Mouse (Mus musculus) heart, postnatal 0 days (tissue): ENCODE results near the gene Rhd.

Experiments used
- CTCF ChIP-seq: IDR thresholded peaks from 2 replicates; pipeline ENCODE4 v1.5.1; 2016; ENCODE audit warnings: antibody characterized with exemption, control low read depth, low read depth
- EP300 ChIP-seq: IDR thresholded peaks from 2 replicates; pipeline ENCODE4 v1.6.1; 2016; ENCODE audit warnings: antibody characterized with exemption, low read depth

DNA sequence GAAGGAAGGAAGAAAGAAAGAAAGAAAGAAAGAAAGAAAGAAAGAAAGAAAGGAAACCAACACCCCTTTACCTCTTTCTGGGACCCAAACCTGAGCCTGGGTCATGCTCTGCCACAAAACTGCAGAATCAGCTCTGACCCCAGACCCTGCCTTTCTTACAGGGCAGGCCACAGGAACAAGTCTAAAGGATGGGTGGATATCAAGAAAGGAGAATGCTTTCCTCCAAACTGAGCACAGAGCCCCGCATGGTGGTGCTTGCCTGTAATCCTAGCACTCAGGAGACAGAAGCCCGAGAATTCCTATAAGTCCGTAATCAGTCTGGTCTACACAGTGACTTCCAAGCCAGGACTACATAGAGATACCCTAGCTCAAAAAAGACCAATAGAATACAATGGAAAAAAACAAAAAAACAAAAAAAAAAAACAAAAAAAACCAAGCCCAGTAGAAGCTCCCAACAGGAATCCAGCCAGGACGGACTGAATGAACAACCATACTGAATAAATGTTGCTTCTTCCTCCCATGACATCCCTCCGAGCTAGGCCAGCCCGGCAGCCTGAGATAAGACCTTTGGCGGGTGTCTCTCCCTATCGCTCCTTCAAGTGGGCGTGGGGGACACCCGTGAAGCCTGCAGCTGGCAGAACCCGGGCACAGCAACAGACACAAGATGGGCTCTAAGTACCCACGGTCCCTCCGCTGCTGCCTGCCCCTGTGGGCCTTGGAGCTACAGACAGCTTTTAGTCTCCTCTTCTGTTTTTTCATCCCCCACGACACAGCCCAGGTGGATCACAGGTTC lies at the start of gene Rhd:
- TF ChIP-seq CTCF (no peak), EP300 (no peak)
